Mouse (Mus musculus): ENCODE data around the gene Inf2. TPM values are rescaled to one million over a fixed set of nuclear protein-coding genes. Genes with fewer than 3 reads are reported as not detected.

The Inf2 gene
- total RNA-seq (2017) = 2.1 to 13.1 TPM (median 5.6 TPM) in 3 replicates

GRCm38 (mm10) chr12:112588426-112589256, at the start of gene Inf2:
Gene Inf2 (plus strand): TSS chr12:112588784.
- peak; percentile 15 for ATAC-seq (replicated peaks; ENCODE audit: insufficient number of reproducible peaks, low FRiP score, low TSS enrichment, poor library complexity, severe bottlenecking)

DNA sequence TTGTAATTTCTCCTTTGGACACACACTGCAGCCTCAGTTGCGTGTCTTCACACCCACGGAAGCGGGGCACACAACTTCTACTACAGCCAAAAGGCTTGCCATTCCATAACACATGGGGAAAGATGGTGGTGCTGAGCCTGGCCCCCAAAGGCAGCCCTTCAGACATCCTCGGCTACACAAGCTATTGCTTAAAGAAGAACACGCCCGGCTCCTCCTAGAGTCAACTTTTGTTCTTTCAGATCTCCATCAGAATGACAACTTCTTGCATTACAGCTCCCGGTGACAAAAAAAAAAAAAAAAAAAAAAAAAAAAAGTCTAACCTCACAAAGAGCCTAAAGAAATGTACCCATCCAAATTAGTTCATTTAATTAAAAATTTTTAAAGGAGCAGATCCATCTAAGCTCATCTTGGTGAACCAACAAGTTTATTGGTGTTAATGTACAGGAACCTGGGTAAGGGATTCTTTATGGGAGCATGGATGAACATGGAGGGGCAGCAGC, 49.1 kb upstream of the Inf2 start:
- no peak for ATAC-seq (replicated peaks; ENCODE audit: insufficient number of reproducible peaks, low FRiP score, low TSS enrichment, poor library complexity, severe bottlenecking)

GRCm38 (mm10) chr12:112540321-112540720, 48.3 kb upstream of the Inf2 start:
- no peak for ATAC-seq (replicated peaks; ENCODE audit: insufficient number of reproducible peaks, low FRiP score, low TSS enrichment, poor library complexity, severe bottlenecking)

DNA sequence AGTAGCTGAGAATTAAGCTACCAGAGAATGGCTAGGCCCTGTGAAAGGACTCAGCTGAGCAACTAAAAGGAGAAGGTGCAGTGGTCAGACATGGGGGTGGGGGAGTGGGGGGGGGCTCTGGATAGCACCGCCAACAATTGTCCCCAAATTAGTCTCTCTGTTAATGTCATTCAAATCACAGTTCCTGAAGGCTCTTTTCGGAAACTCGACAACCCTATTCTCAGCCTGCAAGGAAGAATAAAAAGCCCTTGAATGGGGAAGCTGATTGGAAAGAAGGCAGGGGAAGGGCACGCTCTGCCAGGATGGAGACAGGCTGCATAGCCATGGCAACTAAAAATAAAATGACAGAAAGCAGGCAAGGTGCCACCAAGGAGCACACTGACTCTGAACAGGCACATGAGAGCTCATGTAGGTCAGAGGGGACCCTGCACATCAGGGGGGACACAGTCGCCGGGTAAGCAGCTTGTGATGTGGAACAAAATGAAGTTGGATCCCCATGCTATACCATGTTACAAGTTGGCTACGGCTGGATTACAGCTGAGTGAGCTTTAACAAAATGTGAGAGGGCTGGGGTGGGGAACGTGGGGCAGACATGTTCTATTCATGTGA, 47.0 kb upstream of the Inf2 start:
- ATAC-seq (replicated peaks; ENCODE audit: insufficient number of reproducible peaks, low FRiP score, low TSS enrichment, poor library complexity, severe bottlenecking) = no peak

GRCm38 (mm10) chr12:112542257-112542919, 46.2 kb upstream of the Inf2 start:
- no peak for ATAC-seq (replicated peaks; ENCODE audit: insufficient number of reproducible peaks, low FRiP score, low TSS enrichment, poor library complexity, severe bottlenecking)

DNA sequence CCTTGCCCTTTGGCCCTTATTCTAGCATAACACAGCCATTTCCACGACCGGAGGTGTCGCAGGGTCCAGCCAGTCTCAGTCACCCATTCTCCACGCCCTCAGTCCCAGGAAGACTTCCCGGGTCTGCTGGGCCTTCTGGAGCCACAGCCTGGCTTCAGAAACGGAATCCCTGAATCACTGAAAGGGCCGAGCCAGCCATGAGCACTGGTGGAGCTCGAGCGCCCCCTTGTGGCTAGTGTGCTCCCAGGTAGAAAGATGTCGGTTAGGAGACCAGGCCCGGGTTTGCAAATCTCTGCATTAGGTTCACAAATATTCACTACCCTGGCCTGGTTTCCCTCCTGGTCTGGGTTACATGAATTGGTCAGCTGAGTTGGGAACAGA, 45.7 kb upstream of the Inf2 start:
- peak; percentile 53 for ATAC-seq (replicated peaks; ENCODE audit: insufficient number of reproducible peaks, low FRiP score, low TSS enrichment, poor library complexity, severe bottlenecking)

GRCm38 (mm10) chr12:112543941-112544340, 44.6 kb upstream of the Inf2 start:
- ATAC-seq (replicated peaks; ENCODE audit: insufficient number of reproducible peaks, low FRiP score, low TSS enrichment, poor library complexity, severe bottlenecking) = no peak

DNA sequence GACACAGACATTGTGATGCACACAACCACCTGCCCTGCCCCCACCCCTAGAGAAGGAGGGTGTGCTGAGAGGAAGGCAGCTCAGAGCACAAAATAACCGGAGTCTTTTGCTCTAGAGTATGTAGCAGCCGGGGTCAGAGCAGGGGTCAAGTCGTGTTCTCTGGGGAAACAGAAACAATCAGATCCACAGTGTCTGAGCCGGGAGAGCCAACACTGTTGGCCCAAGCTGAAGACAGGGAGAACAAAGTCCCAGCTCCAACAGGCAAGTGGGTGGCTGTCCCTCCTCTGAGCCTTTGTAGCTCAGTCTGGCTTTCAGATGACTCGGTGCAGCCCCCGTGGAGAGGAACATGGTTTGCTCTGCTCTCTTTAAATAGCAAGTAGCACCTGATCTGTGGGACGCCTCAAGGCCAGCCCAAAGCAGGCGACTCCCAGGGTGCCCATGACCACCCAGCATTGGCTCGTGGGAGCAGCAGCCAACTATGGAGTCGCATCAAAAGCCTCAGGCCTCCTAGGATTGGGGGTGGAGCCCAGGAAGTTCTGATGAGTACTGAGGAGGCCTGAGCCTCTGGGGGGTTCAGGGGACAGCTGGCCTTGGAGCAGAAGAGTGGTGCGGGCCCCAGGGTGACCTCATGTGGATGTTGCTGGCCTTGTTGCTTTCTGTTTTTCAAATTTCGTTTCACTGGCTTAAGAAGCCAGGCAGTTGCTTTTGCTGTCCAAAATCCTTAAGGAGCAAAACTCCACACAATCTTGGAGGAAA, 43.5 kb upstream of the Inf2 start:
- no peak for ATAC-seq (replicated peaks; ENCODE audit: insufficient number of reproducible peaks, low FRiP score, low TSS enrichment, poor library complexity, severe bottlenecking)

DNA sequence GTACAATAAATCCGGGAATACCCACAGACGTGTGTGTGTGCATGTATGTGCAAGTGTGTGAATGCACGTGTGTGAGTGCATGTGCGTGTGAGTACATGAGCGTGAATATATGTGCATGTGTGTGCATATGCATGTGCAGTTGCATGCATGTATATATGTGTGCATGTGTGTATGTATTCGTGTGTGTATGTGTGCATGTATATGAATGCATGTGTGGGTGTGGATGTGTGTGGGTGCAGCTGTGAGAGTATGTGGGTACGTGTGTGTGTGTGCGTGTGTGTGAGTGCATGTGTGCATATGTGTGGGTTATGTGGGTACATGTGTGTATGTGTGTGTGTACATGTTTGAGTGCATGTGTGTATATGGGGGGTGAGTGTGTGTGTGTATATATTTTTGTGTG, 42.5 kb upstream of the Inf2 start:
- no peak for ATAC-seq (replicated peaks; ENCODE audit: insufficient number of reproducible peaks, low FRiP score, low TSS enrichment, poor library complexity, severe bottlenecking)

DNA sequence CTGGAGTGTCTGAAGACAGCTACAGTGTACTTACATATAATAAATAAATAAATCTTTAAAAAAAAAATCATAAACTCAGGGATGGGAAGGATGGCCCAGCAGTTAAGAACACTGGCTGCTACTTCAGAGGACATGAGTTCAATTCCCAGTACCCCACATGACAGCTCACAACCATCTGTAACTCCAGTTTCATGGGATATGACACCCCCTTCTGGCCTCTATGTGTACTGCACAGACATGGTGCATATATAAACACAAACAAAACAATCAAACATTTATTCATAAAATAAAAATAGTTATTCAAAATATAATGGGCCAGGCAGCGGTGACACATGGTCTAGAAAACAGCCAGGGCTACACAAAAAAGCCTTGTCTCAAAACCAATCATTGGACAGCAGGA, 39.3 kb upstream of the Inf2 start:
- ATAC-seq (replicated peaks; ENCODE audit: insufficient number of reproducible peaks, low FRiP score, low TSS enrichment, poor library complexity, severe bottlenecking) = no peak

DNA sequence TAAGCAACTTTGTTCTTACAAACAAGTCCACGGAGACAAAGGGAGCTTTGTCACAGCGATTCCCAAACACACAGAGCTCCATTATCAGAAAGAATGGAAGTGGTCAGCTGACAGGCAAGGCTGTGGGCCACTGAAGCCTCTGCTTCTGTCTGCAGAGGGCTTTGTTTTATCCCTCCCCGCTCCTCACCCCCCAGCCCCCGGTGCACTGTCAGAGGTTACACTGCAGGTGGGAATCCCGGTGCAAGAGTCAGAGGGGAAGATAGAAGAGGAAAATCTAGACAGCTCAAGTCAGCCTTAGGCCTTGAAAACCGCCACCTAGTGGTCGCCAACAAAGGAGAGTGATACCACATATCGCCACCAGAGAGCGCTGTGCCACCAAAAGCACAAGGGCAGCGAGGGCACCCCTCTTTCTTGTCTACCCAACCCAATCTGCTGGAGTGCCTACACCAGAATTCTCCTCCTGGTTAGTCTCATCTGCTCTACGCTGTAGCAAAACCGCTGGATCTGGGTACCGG, 36.7 kb upstream of the Inf2 start:
- ATAC-seq (replicated peaks; ENCODE audit: insufficient number of reproducible peaks, low FRiP score, low TSS enrichment, poor library complexity, severe bottlenecking) = peak; percentile 91

GRCm38 (mm10) chr12:112552520-112552919, 36.1 kb upstream of the Inf2 start:
- no peak for ATAC-seq (replicated peaks; ENCODE audit: insufficient number of reproducible peaks, low FRiP score, low TSS enrichment, poor library complexity, severe bottlenecking)

GRCm38 (mm10) chr12:112554900-112555299, 33.7 kb upstream of the Inf2 start:
- no peak for ATAC-seq (replicated peaks; ENCODE audit: insufficient number of reproducible peaks, low FRiP score, low TSS enrichment, poor library complexity, severe bottlenecking)

DNA sequence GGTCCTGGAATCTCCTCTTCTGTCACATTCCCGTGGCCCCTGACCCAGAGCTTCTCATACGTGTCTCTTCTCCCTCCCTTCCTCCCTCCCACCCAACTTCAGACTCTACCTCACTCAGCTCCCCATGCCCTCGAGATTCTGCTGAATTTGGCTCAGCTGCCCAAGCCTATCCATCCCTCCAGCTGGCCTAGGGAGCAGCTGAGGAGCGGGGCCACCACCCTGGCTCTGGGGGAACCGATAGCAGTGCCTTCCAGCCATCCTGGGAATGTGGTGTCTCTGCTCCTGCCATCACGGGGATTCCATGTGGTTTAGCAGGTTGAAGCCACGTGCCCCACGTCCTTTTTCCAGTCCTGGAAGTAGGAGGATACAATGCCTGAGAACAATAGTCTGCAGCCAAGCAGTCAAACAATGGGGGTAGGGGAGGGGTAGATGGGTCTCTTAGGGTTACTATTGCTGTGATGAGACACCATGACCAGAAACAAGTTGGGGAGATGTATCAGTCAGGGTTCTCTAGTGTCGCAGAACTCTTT, 32.0 kb upstream of the Inf2 start:
- ATAC-seq (replicated peaks; ENCODE audit: insufficient number of reproducible peaks, low FRiP score, low TSS enrichment, poor library complexity, severe bottlenecking) = no peak

- ATAC-seq (replicated peaks; ENCODE audit: insufficient number of reproducible peaks, low FRiP score, low TSS enrichment, poor library complexity, severe bottlenecking) = no peak
These were observed 31.4 kb upstream of the Inf2 start for GRCm38 (mm10) chr12:112557219-112557618.

GRCm38 (mm10) chr12:112559231-112559630, 29.4 kb upstream of the Inf2 start:
- ATAC-seq (replicated peaks; ENCODE audit: insufficient number of reproducible peaks, low FRiP score, low TSS enrichment, poor library complexity, severe bottlenecking) = no peak

DNA sequence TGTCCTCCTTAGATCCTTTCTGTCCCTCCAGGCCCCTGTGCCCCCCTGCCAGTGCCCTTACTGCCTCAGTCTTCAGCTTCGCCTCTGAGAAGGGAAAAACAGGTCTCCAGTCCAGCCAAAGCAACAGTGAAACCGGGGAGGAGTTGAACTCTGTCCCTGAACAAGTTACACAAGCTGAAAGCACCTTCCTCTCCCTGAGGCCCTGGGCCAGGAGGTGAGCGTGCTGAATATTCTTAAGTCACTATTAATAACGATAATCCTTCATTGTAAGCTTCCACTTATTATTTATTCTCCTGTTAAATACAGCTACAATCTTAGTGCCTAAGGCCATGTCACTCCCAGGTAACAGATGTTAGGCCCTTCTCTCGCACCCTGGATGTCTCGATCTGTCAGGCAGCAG, 28.9 kb upstream of the Inf2 start:
- no peak for ATAC-seq (replicated peaks; ENCODE audit: insufficient number of reproducible peaks, low FRiP score, low TSS enrichment, poor library complexity, severe bottlenecking)

GRCm38 (mm10) chr12:112560176-112560797, 28.3 kb upstream of the Inf2 start:
- no peak for ATAC-seq (replicated peaks; ENCODE audit: insufficient number of reproducible peaks, low FRiP score, low TSS enrichment, poor library complexity, severe bottlenecking)
